Mouse (Mus musculus) hindbrain, embryonic 11.5 days (tissue): ENCODE measurements at regions not wholly inside any gene's neighbourhood (a gene's known extent, or its start where the extent isn't known, plus 50 kb on each side); places are given as distances from the start of the nearest gene placed in this dataset.

Experiments used
- ATAC-seq: fragments of 200-750 bp; cut with Nextera tagmentation; 2 replicates; pipeline ENCODE4 v1.8.0; 2017; ENCODE audit warnings: mild to moderate bottlenecking, moderate TSS enrichment, moderate library complexity; ENCODE audit not compliant: low FRiP score
- DNase-seq: peaks from one replicate; pipeline ENCODE4 v3.0.0-alpha.2; 2015; ENCODE audit warnings: low spot score
- H3K27ac ChIP-seq: fragments of 300-500 bp; sonication (generic); 2 replicates; pipeline ENCODE4 v1.5.1; 2014; ENCODE audit warnings: mild to moderate bottlenecking, low read depth, low read length
- H3K27me3 ChIP-seq: fragments of 300-500 bp; sonication (generic); 2 replicates; pipeline ENCODE4 v1.6.1; 2014; ENCODE audit warnings: mild to moderate bottlenecking, low read length, moderate library complexity, mixed read lengths; ENCODE audit not compliant: control insufficient read depth, insufficient read depth
- H3K36me3 ChIP-seq: fragments of 300-500 bp; sonication (generic); 2 replicates; pipeline ENCODE4 v1.6.1; 2014; ENCODE audit warnings: mild to moderate bottlenecking, low read length, moderate library complexity, mixed read lengths; ENCODE audit not compliant: control insufficient read depth, insufficient read depth
- H3K4me1 ChIP-seq: fragments of 300-500 bp; sonication (generic); replicated peaks from 2 replicates; pipeline ENCODE4 v1.6.1; 2014; ENCODE audit warnings: low read length, mixed read lengths; ENCODE audit not compliant: control insufficient read depth, insufficient read depth
- H3K4me2 ChIP-seq: fragments of 300-500 bp; sonication (generic); replicated peaks from 2 replicates; pipeline ENCODE4 v1.6.1; 2014; ENCODE audit warnings: mild to moderate bottlenecking, low read depth, low read length
- H3K4me3 ChIP-seq: fragments of 300-500 bp; sonication (generic); 2 replicates; pipeline ENCODE4 v1.5.1; 2014; ENCODE audit warnings: low read depth, low read length
- H3K9ac ChIP-seq: fragments of 300-500 bp; sonication (generic); 2 replicates; pipeline ENCODE4 v1.6.1; 2014; ENCODE audit warnings: low read depth, low read length
- H3K9me3 ChIP-seq: fragments of 300-500 bp; sonication (generic); 2 replicates; pipeline ENCODE4 v1.6.1; 2016; ENCODE audit warnings: low read length; ENCODE audit not compliant: control insufficient read depth
- WGBS: fragments of 180-500 bp; shearing (Covaris S2); extraction: QIAGEN DNeasy Blood & Tissue Kit; methylation state at CpG from one replicate; pipeline ENCODE4 v1.1.7; 2014; 5-methylcytosine and 5-hydroxymethylcytosine counted together

GRCm38 (mm10) chr1:179854288-179854965, 50.9 kb upstream of the Ahctf1 start:
- WGBS, result 65% methylated on average over 12 of the region's 12 CpGs
- ATAC-seq (no peak), DNase-seq (no peak)

More at GRCm38 (mm10) chr1:179854288-179854965, 50.9 kb upstream of the Ahctf1 start:
- H3K27me3 ChIP-seq, result no peaks in the 10 kb centered on the region
- H3K4me1 ChIP-seq, result no peaks in the 10 kb centered on the region
- no peaks in the 10 kb centered on the region for H3K9me3 ChIP-seq
- no peak overlapping the region for H3K27ac ChIP-seq
- no peaks in the 10 kb centered on the region for H3K36me3 ChIP-seq
- H3K4me2 ChIP-seq, result no peak overlapping the region
- no peak overlapping the region for H3K9ac ChIP-seq
- H3K4me3 ChIP-seq, result no peak overlapping the region
